Mouse (Mus musculus) heart, postnatal 36 days (tissue): Measurements from ENCODE around the gene Fbxo6. TPM values are rescaled to one million over a fixed set of nuclear protein-coding genes. Genes with fewer than 3 reads are reported as not detected.
A peak's percentile ranks its signal among the peaks of the same experiment; 100 is the strongest.
"Not testable (repeated sequence)": the region's sequence is repeated elsewhere in the genome, so short reads cannot be mapped to it uniquely, and the experiment has no call there.

ENCODE experiments used
- DNase-seq, 2 experiments: peaks; one replicate each; pipeline ENCODE4 v3.0.0; 2021 to 2022
- intact Hi-C: fragments of 180-260 bp; cut with DNase I; formaldehyde crosslinking; loops from one replicate; pipeline ENCODE4 v1.15.1; 2025
- total RNA-seq, 2 experiments: library from RNA; stranded (reverse); gene quantifications; 2 replicates each; pipeline ENCODE4 v1.2.3; 2021

Gene Fbxo6
- total RNA-seq, 2 experiments from 2014 or later: 38.9 to 40.3 TPM

DNA sequence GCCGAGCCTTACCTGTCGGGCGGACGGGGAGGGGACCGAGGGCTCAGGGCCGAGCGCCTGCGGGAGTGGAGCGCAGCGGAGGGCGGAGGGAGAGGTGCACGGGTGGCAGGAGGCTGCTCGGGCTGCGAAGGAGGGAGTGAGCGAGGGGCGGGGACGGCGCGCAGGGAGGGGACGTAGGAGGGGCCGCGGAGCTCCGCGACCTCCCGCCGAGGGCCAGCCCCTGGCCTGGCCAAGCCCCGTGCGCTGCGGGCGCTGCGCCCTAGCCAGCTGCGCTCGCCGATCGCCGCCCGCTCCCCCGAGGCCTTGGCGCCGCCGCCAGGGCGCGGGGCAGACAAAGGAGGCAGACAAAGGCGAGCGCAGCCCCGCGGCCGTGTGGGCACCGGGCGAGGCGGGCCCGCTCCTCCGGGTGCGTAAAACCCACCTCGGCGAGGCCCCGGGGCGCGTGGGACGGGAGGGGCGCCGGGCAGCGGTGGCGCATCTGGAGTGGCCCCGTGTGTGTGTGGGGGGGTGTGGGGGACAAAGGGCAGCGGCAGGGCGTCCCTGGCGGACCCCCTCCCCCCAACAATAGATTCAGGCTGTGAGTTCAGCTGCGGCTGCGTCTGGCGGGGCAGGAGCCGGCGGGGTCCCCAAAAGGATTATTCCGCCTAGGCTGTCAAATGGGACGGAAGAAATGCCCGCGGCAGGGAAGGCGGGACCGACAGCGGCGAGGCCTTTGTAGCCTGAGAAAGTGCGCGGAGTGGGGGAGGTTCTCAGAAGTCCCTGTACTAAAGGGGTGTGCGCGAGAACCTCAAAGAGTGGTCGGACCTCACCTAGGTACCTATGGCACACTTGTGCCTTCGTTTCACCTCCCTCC is 21.2 kb downstream of the Fbxo6 start, which contains the start of gene Draxin:
Gene Draxin, minus strand, starts transcription at position 138 of the 853 bp plus-strand sequence.
- no peak for DNase-seq

GRCm38 (mm10) chr4:148130133-148130532 is 21.8 kb downstream of the Fbxo6 start, which contains the start of gene Mad2l2:
Gene Mad2l2, plus strand, starts transcription at chr4:148130384.
- intact Hi-C loops: no loop called here

More for the DNA sequence above, 21.2 kb downstream of the Fbxo6 start, which contains the start of gene Draxin:
- intact Hi-C loops: no loop called here

DNA sequence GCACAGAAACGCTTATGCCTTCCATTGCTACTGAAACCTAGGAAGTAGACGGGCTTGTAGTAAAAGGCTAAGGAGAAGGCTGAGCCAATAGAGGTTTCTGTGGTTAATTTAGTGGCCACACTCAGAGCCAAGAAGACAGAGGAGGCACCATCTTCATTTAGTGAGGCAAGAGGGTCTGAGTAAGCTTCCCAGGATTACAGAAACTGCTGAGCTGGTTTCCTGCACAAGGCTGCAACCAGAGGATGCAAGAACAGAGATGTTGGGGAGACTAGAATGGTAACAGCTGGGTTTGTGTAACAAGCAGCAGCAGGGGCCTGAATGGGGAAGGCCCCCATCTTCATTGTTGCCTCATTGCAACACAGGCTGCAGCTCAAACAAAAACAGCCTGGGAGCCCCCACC is 23.3 kb downstream of the Fbxo6 start:
- intact Hi-C loops: no loop called here

More at GRCm38 (mm10) chr4:148130133-148130532, 21.8 kb downstream of the Fbxo6 start, which contains the start of gene Mad2l2:
- no peak for DNase-seq

DNA sequence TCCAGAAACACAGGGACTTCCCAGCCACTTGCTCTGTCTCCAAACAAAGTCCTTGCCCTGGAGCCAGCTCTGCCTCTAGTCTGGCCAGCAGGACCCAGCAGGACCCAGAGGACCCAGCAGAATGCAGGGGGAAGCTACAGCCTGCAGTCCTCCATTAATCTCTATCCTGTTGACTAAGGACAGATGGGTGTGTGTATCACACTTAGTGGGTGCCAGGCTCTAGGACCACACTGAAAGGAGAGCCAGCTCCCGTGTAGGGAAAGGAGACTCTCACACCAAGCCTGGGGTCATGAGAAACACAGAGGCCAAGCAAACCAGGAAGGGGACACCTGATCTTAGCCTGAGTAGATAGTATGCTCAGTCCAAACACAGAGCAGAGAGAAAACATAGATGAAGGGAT is 23.7 kb downstream of the Fbxo6 start:
- DNase-seq: no peak
- intact Hi-C loops: no loop called here

More for the DNA sequence above, 23.3 kb downstream of the Fbxo6 start:
- DNase-seq: no peak

GRCm38 (mm10) chr4:148122694-148123066 is 29.3 kb downstream of the Fbxo6 start:
- intact Hi-C loops: no loop called here
- no peak for DNase-seq

DNA sequence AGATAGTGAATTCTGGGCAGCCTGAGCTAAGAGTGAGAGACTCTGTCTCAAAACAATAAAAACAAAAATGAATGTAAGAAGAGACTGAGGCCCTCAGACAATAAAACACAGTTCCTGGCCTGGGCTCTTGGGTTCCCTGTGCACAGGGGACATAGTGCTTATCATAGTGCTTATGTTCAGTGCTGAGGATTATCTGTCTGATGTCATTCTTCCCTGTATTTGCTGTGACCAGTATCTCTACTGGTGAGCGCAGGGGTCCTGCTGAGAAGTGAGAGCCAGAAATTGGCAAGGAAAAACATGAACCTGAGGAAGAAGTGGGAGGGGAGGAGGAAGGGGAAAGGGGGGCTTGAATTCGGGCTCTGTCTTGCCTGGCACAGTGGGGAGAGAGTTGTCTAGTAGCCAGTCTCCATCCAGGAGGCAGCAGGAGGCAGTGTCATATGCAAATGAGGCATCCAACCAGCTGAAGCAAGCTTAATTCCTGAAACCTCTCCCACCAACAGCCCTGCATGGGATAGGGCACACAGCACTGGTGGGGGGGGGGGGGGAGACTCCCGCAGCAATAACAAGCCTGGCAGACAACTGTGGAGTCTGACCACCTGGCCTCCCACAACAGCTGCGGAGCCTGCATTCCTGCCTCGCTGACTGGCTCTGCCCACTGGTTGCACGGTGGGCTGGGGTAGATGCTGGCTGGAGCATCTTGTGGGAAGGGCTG is 29.8 kb downstream of the Fbxo6 start:
- DNase-seq: no peak
- intact Hi-C loops: no loop called here

DNA sequence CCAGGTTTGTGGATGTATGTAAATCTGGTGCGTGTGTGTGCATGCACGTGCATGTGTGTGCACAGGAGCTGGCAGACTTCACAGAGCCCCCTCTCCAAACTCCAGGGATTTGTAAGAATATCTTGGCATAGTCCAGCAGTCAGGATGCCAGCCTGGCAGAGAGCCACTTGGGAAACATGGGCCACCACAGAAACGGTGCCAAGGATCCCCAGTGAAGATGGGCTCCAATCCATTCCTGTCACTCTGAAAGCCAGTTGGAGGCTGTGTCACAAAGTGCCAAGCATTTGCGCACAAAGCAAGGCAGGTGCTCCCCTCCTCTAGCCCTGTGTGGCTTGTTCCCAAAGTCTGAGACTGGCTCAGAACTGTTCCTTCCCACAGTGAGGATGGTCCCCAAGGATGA is 30.6 kb downstream of the Fbxo6 start:
- no peak for DNase-seq
- intact Hi-C loops: no loop called here

DNA sequence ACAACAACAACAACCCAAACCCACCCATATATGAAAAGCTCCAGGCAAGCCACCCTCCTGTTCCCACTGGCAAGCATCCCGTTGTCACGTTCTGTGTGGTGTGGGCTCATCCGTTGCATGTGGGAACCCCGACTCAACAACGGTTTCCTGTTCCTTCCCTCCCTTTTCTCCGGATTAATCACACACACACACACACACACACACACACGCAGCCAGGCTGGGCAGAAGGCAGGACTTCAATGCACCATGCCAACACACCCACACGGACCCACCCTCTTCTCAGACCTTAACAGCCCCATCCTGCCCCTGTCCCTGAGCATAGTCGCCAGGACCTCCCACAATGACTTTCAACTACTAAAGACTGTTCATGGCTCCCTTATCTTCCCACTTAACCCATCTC is 31.4 kb downstream of the Fbxo6 start:
- intact Hi-C loops: no loop called here

DNA sequence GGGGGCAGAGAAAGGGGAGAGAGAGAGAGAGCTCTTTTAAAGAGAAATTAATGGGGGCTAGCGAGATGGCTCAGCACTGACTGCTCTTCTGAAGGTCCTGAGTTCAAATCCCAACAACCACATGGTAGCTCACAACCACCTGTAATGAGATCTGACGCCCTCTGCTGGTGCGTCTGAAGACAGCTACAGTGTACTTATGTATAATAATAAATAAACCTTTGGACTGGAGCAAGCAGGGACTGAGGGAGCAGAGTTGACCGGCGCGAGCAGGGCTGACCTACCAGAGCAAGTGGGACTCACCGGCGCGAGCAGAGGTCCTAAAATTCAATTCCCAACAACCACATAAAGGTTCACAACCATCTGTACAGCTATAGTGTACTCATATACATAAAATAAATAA is 32.4 kb downstream of the Fbxo6 start:
- intact Hi-C loops: loop anchor here (10.0 kb wide), 1 partner anchor 305 kb away; no protein-coding TSS in a partner anchor
- DNase-seq: not testable (repeated sequence)

More for the DNA sequence above, 31.4 kb downstream of the Fbxo6 start:
- no peak for DNase-seq

GRCm38 (mm10) chr4:148117392-148117791 is 34.5 kb downstream of the Fbxo6 start:
- intact Hi-C loops: loop anchor here (10.0 kb wide), 1 partner anchor 307 kb away; no protein-coding TSS in a partner anchor
- no peak for DNase-seq

DNA sequence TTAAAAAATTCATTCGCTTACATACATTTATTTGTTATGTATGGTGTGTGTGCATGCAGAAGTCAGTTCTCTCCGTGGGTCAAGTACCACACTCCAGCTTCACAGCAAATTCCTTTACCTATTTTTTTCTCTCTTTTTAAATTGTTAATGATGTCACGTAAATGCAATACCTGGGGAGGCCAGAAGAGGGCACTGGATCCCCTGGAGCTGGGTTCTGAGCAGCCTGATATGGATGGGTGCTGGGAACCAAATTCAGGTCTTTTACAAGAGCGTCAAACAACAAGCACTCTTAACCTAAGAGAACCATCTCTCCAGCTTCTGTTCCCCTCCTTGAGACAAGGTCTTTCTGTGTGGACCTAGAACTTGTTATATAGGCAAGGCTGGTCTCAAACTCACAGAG is 35.3 kb downstream of the Fbxo6 start:
- intact Hi-C loops: loop anchor here (10.0 kb wide), 1 partner anchor 308 kb away; no protein-coding TSS in a partner anchor
- no peak for DNase-seq

DNA sequence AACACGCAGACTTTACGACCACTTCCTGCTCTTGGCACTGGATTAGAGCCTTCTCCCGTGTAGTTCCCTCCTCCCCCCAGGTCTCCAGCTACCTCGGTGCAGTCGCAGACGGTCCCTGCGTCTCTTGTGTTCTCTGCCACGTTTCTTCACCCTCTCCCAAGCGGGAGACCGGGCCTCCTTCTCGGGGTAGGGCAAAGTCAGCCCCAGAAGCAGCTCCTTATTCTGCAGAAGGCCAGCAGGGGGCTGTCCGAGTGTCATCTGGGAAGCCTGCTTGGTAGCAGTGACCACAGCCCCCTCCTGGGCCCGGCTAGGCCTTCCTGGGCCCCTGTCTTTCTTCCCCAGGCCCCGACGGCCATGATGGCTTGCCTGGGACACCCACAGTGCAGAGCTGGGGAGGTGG is 36.5 kb downstream of the Fbxo6 start:
- intact Hi-C loops: loop anchor here (1.0 to 10.0 kb wide), 3 partner anchors 41 to 309 kb away; no protein-coding TSS in a partner anchor

GRCm38 (mm10) chr4:148114758-148115391 is 37.1 kb downstream of the Fbxo6 start:
- intact Hi-C loops: loop anchor here (1.0 to 10.0 kb wide), 5 partner anchors 24 to 310 kb away; no protein-coding TSS in a partner anchor
- peak; percentile 85 to 89 for DNase-seq

More for the DNA sequence above, 36.5 kb downstream of the Fbxo6 start:
- peak; percentile 21 to 35 for DNase-seq

- DNase-seq: no peak
- intact Hi-C loops: loop anchor here (10.0 kb wide), 1 partner anchor 312 kb away; no protein-coding TSS in a partner anchor
These were observed 39.4 kb downstream of the Fbxo6 start for GRCm38 (mm10) chr4:148112519-148112918.

- DNase-seq: no peak
- intact Hi-C loops: no loop called here
These were observed 42.7 kb downstream of the Fbxo6 start for GRCm38 (mm10) chr4:148109215-148109614.

GRCm38 (mm10) chr4:148108565-148109100 is 43.3 kb downstream of the Fbxo6 start:
- intact Hi-C loops: no loop called here
- DNase-seq: no peak

DNA sequence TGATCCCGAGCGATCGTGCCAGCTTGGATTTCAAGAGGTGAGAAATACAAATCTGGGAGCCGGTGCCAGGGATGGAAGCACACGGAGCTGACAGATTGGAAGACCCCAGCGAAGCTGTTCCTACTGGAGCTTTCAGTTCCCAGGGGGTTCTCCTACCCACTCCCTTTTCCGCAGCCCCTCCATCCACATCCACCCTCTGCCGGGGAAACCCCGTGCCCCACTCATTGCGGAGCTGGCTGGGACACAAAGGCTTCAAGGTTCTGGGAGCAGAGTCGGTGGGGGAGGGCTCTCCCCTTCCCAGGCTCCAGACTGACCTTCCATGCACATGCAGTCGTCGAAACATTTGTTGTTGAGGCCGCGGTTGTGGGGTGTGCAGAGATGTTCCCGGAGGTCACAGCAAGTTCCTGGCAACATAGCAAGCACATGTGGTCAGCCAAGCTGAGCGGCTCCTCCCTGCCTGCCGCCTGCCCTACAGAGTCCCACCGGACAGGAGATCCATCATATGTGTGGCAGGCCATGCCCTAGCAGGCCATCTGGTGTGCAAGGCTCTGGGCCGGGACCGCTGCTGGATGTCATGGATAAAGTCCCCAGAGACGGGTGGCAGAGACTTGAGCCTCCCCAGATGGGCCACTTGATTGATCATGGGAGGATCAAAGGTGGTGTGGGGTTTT is 44.2 kb downstream of the Fbxo6 start:
- intact Hi-C loops: no loop called here
- DNase-seq: no peak

GRCm38 (mm10) chr4:148104146-148104545 is 47.8 kb downstream of the Fbxo6 start:
- no peak for DNase-seq
- intact Hi-C loops: no loop called here

DNA sequence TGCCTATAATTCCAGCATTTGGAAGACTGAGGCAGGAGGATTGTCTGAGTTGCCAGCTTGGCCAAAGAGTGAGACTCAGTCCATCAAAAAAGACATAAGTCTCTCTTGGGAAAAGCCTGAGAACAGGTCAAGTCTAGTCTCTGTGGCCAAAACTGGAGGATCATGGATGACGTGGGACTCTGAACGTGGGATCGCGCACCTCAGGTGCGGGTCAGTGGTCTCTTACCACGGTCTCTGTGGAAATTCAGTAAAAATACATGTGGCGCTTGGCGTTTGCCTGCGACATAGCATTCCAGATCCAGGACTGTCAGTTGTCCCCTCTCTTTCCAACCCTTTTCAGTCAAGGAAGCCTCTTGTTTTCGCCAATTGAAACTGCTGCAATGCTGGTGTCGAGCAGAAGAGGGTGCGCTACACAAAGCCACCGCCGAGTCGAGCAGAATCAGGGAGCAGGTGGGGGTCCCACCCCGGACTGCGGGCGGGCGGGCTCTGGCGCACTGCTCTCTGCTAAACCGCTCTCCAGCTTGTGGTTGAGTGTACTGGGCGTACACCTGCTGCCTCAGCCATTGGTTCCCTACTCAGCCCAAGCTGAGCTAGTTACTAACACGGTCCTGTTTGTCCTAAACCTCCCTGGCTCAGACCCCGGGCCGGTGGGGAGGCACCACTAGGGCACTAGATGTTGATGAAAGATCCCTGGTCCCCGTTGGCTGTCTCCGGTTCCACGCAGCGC is 50.0 kb downstream of the Fbxo6 start:
- intact Hi-C loops: no loop called here
- peak; percentile 59 to 64 for DNase-seq
